Mouse (Mus musculus) retina, postnatal 1 day (tissue): ENCODE results near the gene Cyp2a5.
"Not testable (repeated sequence)": the region's sequence is repeated elsewhere in the genome, so short reads cannot be mapped to it uniquely, and the experiment has no call there.

Experiments used
- DNase-seq: peaks from one replicate; pipeline ENCODE4 v3.0.0-alpha.2; 2012

The Cyp2a5 gene

DNA sequence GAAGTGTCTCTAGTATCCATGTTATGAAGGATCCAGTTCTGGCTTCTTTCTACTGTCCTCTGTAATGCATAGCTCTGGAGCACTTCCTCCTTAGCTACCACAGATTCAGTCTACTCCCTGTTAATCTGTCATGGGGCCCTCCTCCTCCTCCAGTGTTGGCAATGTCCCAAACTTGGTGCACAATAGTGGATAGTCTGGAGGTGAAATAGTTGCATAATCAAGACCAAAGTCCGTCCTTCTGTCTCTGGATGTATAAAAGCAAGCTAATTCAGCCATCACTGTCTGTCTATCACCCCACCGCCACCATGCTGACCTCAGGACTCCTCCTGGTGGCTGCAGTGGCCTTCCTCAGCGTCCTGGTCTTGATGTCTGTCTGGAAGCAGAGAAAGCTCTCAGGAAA, at the start of gene Cyp2a5:
Gene Cyp2a5 (plus strand): TSS at position 247 of the 400 bp plus-strand sequence.
- DNase-seq, result not testable (repeated sequence)

GRCm38 (mm10) chr7:26786013-26786412, 49.1 kb upstream of the Cyp2a5 start:
- not testable (repeated sequence) for DNase-seq

- no peak for DNase-seq
Observed at GRCm38 (mm10) chr7:26789984-26790383, 45.1 kb upstream of the Cyp2a5 start.

DNA sequence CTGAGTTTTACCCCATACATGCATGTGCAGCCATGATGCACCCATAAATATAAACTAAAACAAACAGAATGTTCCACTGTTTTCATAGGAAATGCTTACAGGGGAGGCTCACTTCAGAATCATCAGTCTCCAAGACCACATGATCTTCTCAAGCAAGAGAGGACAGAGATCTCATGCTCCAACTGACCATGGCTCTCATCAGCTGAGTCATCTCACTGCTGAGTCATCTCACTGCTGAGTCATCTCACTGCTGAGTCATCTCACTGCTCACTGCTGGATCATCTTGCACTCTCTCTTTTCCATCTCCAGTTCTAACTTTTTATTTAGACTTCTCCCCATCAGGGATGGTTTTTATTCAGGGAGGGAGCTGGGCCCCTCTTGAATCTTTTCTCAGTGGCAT, 35.0 kb upstream of the Cyp2a5 start:
- no peak for DNase-seq

GRCm38 (mm10) chr7:26800996-26801395, 34.1 kb upstream of the Cyp2a5 start:
- no peak for DNase-seq

GRCm38 (mm10) chr7:26808592-26808991, 26.5 kb upstream of the Cyp2a5 start, which contains the start of gene Cyp2g1:
Gene Cyp2g1, plus strand, starts transcription at chr7:26808892.
- DNase-seq, result no peak

DNA sequence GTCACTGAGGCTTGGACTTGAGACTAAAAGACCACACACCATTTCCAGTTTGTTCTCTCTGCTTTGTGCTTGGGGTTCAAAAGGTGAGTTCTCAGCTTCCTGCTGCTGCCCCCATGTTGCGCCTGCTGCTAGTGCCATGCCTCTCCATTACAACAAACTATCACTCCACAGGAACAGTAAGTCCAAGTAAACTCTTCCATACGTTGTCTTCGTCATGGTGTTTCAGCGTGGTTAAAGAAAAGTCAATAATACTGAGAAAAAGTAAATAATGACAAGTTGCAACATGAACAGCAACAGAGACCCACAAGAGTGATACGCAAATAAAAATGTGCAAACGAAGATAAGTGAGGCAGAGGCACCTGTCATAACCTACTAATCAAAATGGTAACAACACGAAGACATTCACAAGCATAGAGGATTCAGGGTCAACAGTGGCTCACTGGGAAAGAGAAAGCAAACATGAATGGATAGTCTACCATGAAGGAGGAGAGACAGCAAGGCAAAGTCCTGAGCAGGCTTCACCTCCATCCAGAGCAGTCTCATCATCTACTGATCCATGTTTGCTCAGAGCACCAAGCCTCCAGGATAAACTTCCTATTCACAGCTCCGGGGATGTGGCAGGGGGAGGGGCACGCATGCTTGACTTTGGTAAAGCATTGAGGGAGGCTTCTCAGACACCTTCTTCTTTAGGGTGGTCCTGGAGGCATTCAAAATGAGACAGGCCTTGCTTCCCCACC, 3.4 kb upstream of the Cyp2a5 start:
- DNase-seq, result not testable (repeated sequence)

- not testable (repeated sequence) for DNase-seq
Observed at GRCm38 (mm10) chr7:26832668-26833067, 2.4 kb upstream of the Cyp2a5 start.

DNA sequence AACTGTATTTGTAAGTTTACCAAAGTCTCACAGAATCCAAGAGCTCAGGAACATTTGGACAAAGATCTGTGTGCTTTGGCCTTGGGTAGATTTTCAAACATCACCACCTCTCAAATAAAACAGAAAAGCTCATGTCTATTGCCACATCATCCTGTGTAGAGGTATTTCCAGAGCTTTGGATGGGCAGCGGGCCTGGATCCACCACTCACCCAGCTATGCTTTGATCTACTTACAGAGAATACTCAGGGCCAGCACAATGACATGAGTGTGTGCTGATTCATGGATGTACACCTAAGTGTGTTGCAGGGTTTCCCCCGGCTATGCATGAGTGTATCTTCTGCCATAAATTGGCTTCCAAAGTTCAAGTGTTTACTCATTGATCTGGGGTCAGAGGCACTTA, 8.3 kb downstream of the Cyp2a5 start:
- DNase-seq, result not testable (repeated sequence)

- not testable (repeated sequence) for DNase-seq
Observed at GRCm38 (mm10) chr7:26850063-26850462, 15.0 kb downstream of the Cyp2a5 start.

DNA sequence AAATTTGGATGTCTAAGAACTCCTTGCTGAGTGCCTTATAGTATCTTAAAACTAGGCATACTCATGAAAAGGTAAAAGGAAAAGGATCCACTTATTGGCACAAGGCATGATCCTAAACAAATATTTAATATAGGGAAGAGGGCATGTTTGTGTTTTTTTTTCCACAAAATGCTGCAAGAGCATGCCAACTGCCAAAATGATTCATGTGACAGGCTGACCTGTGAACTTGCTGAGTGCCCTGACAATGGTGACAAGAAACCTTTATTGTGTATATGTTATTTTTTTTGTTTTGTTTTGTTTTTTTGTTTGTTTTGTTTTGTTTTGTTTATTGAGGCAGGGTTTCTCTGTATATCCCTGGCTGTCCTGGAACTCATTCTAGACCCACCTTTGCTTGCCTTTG, 43.5 kb downstream of the Cyp2a5 start:
- DNase-seq, result not testable (repeated sequence)

DNA sequence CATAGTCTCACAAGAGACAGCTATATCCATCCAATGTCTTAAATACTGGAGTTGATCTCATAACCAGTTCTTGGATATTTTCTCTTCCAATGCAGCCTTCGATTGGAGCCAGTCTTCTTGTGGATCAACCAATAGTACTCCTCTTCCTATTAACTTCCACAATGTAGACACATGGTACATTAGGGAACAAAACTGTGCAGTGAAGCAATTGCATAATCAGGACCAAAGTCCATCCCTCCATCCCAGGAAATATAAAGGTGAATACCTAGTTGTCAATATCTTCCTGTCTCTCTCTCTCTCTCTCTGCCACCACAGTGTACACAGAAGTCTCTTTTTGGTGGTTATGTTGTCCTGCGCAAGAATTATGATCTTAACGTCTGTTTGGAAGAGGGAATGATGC, 45.5 kb downstream of the Cyp2a5 start:
- not testable (repeated sequence) for DNase-seq
